13 mouse cellular contexts compared by ENCODE assay signal in the genomic region with DNA sequence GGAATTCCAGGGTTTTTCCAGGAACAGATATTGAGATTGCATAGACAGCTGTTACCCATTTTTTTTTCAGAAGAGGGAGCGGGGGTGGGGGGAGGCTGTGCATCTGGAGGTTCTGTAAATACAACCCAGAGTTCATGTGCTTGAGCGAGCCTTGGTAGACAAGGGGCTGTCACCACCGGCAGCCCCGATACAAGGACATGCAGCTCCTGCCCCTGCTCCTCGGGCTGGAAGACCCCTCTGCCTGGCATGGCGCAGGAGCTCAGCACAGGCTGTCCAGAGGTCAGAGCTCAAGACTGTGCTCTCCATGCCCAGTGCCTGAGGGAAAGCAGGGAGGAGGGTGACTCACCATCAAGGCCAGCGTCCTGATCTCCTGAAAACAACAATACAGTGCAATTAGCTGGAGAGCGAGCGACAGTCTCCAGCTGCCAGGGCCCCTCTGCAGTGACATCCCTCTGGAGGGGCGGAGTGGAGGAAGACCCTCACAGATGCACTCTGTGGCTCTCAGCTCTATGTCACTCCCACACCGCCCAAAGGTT.
DNase-seq lines count a peak whose midpoint lies in the region; ATAC-seq lines count a peak whose summit lies in the region.
"Had no signal": no experiment of that assay in that cellular context is flagged by ENCODE, and none has a peak within 500 bp of the region (broad histone marks: within the 10 kb centered on the region; RNA-seq: fewer than 3 reads in every experiment).

No protein-coding gene starts in this region.

- peak overlapping the region; percentile 10; the same call in 1 of the 2 replicates for H3K4me2 ChIP-seq in kidney, embryonic 14.5 days (replicated peaks; ENCODE audit: low read depth, low read length)
- H3K4me2 ChIP-seq in intestine, embryonic 16.5 days (ENCODE audit: low read depth, low read length): no peak overlapping the region
- H3K4me2 ChIP-seq: forebrain, embryonic 13.5 days had no signal

- H3K9ac ChIP-seq in kidney, embryonic 14.5 days (ENCODE audit: low read depth, low read length): no peak overlapping the region
- H3K9ac ChIP-seq in intestine, embryonic 16.5 days (ENCODE audit: low read depth, low read length): peak overlapping the region; percentile 42; the same call in 1 of the 2 replicates
- H3K9ac ChIP-seq: forebrain, embryonic 13.5 days had no signal

- WGBS in kidney, embryonic 14.5 days: 25% methylated on average over 11 of the region's 11 CpGs
- WGBS in intestine, embryonic 16.5 days: 50% methylated on average over 11 of the region's 11 CpGs

- peak overlapping the region; percentile 59; the same call in 1 of the 2 replicates for H3K27ac ChIP-seq in kidney, embryonic 14.5 days (ENCODE audit: low read depth, low read length)
- peak overlapping the region; percentile 57 for H3K27ac ChIP-seq in intestine, embryonic 16.5 days (ENCODE audit: low read length)
- H3K27ac ChIP-seq: forebrain, embryonic 13.5 days had no signal

- ATAC-seq in kidney, embryonic 14.5 days (ENCODE audit: low FRiP score, low TSS enrichment): peak; percentile 70
- peak; percentile 55 for ATAC-seq in intestine, embryonic 16.5 days
- ATAC-seq: CD4-positive, CD25-positive, alpha-beta regulatory T cell, adult 4 months; forebrain, embryonic 13.5 days had no signal

- no peaks in the 10 kb centered on the region for H3K27me3 ChIP-seq in kidney, embryonic 14.5 days (ENCODE audit: control insufficient read depth, insufficient read depth, low read length)
- no peaks in the 10 kb centered on the region for H3K27me3 ChIP-seq in intestine, embryonic 16.5 days (replicated peaks; ENCODE audit: control insufficient read depth, insufficient read depth, low read length)
- H3K27me3 ChIP-seq: forebrain, embryonic 13.5 days had no signal

- H3K36me3 ChIP-seq in kidney, embryonic 14.5 days (ENCODE audit: control insufficient read depth, insufficient read depth, low read length): 0 out of 2 replicates have a peak, but pooled peaks cover 3% of the 10 kb centered on the region
- H3K36me3 ChIP-seq in intestine, embryonic 16.5 days (ENCODE audit: control insufficient read depth, insufficient read depth, low read length): peaks cover 7% of the 10 kb centered on the region; the same call in 1 of the 2 replicates

- no peak overlapping the region for H3K4me3 ChIP-seq in kidney, embryonic 14.5 days (ENCODE audit: low read length)
- no peak overlapping the region for H3K4me3 ChIP-seq in intestine, embryonic 16.5 days (ENCODE audit: low read length)
- H3K4me3 ChIP-seq: forebrain, embryonic 13.5 days had no signal

- peaks cover 8% of the 10 kb centered on the region for H3K4me1 ChIP-seq in kidney, embryonic 14.5 days (ENCODE audit: control insufficient read depth, insufficient read depth, low read length)
- H3K4me1 ChIP-seq in intestine, embryonic 16.5 days (ENCODE audit: control insufficient read depth, insufficient read depth, low read length): 0 out of 2 replicates have a peak, but pooled peaks cover 3% of the 10 kb centered on the region
- H3K4me1 ChIP-seq: forebrain, embryonic 13.5 days had no signal

- H3K9me3 ChIP-seq in kidney, embryonic 14.5 days (ENCODE audit: control insufficient read depth, low read length): peaks cover 20% of the 10 kb centered on the region
- peaks cover 14% of the 10 kb centered on the region for H3K9me3 ChIP-seq in intestine, embryonic 16.5 days (ENCODE audit: control insufficient read depth, low read length)

- no peak for DNase-seq in kidney, postnatal 36 days
- DNase-seq in retina, postnatal 1 day: peak; percentile 45
- DNase-seq in retina, embryonic 14.5 days (ENCODE audit: low spot score): no peak
- DNase-seq in yolk sac, embryonic 10.5 days (ENCODE audit: low spot score): peak; percentile 13
- DNase-seq in layer of hippocampus, adult 11-12 months (ENCODE audit: low spot score): no peak
- no peak for DNase-seq in natural killer cell, adult 2 months (ENCODE audit: low spot score in 2 of 2)
- DNase-seq: cerebellum, postnatal 36 days; gastrocnemius, postnatal 14 days; kidney, adult 18-20 months had no signal

Comparison
In these comparisons a context has a peak if more than half of its experiments do, and no peak if none do; other contexts are left out.
1. DNase-seq: peak in retina, postnatal 1 day (single experiment) and yolk sac, embryonic 10.5 days (single experiment); none in kidney, postnatal 36 days (0 of 2), retina, embryonic 14.5 days (single experiment), layer of hippocampus, adult 11-12 months (single experiment) and natural killer cell, adult 2 months (0 of 2).